Mouse (Mus musculus) liver, embryonic 13.5 days (tissue): Measurements from ENCODE around the gene Dock1. TPM values are rescaled to one million over a fixed set of nuclear protein-coding genes. Genes with fewer than 3 reads are reported as not detected.

Source experiments
- ATAC-seq: fragments of 200-750 bp; cut with Nextera tagmentation; 2 replicates; pipeline ENCODE4 v1.8.0; 2017; ENCODE audit warnings: low read depth, mild to moderate bottlenecking, moderate number of reproducible peaks, moderate library complexity
- DNase-seq: peaks from one replicate; pipeline ENCODE4 v3.0.0; 2022
- H3K27ac ChIP-seq: fragments of 300-500 bp; sonication (generic); 2 replicates; pipeline ENCODE4 v1.5.1; 2015; ENCODE audit warnings: moderate library complexity, mild to moderate bottlenecking, inconsistent platforms
- H3K27me3 ChIP-seq: fragments of 300-500 bp; sonication (generic); 2 replicates; pipeline ENCODE4 v1.6.1; 2015; ENCODE audit warnings: mild to moderate bottlenecking, inconsistent platforms
- H3K36me3 ChIP-seq: fragments of 300-500 bp; sonication (generic); 2 replicates; pipeline ENCODE4 v1.6.1; 2015; ENCODE audit warnings: mild to moderate bottlenecking, inconsistent platforms
- H3K4me1 ChIP-seq: fragments of 300-500 bp; sonication (generic); replicated peaks from 2 replicates; pipeline ENCODE4 v1.6.1; 2015; ENCODE audit warnings: inconsistent platforms
- H3K4me2 ChIP-seq: fragments of 300-500 bp; sonication (generic); 2 replicates; pipeline ENCODE4 v1.6.1; 2015; ENCODE audit warnings: inconsistent platforms, mild to moderate bottlenecking, moderate library complexity
- H3K4me3 ChIP-seq: fragments of 300-500 bp; sonication (generic); replicated peaks from 2 replicates; pipeline ENCODE4 v1.5.1; 2015; ENCODE audit warnings: mild to moderate bottlenecking, inconsistent platforms
- H3K9ac ChIP-seq: fragments of 300-500 bp; sonication (generic); 2 replicates; pipeline ENCODE4 v1.6.1; 2015; ENCODE audit warnings: mild to moderate bottlenecking, inconsistent platforms
- H3K9me3 ChIP-seq: fragments of 300-500 bp; sonication (generic); replicated peaks from 2 replicates; pipeline ENCODE4 v1.6.1; 2016; ENCODE audit warnings: inconsistent platforms
- WGBS: fragments of 180-500 bp; shearing (Covaris S2); methylation state at CpG from one replicate; pipeline ENCODE4 v1.1.7; 2015; ENCODE audit not compliant: insufficient replicate concordance; 5-methylcytosine and 5-hydroxymethylcytosine counted together
- polyA plus RNA-seq: library from polyadenylated mRNA; unstranded; fragments of >200 nt; fragmentation: Nextera tagmentation; extraction: Ambion mirVana; gene quantifications from 2 replicates; pipeline ENCODE4 v1.2.1, GENCODE M21; 2015

The Dock1 gene
- polyA plus RNA-seq, 1 experiment from 2014 or later, result 2.6 TPM

DNA sequence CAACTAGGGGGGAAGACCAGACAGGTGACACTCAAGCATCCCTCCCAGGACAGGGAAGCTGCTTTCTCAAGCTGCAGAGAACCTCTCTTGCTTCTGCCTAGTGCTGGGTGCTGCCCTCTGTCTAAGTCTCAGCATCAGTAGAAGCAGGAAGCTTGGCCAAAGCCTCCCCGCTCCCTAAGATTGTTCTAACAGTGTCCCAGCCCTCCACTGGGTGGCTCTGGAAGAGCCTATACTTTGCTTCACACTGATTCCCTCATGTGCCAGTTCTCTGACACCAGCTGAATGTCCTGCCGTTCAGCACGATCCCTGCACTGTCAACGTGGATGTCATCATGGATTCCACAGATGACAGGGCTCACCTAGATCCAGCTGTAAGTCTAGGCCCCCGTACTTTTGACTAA lies 324.5 kb downstream of the Dock1 start:
- ATAC-seq, result no peak

DNA sequence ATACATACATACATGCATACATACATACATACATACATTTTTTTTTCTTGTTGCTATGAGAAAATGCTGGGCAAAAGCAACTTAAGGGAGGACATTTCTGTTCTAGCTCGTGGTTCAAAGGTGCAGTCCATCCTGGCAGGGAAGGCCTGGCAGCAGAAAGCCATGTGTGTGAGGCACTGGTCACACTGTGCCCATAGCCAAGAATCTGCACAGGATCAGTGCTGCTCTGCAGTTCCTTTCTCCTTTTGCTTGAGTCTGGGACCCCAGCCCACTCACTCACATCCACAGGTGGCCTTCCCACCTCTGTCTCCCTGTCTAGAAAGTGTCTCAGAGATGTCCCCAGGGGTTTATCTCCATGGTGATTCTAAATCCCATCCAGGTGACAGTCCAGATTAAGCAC lies 331.8 kb downstream of the Dock1 start:
- Histone ChIP-seq H3K9me3 (no peaks in the 10 kb centered on the region), H3K36me3 (0 out of 2 replicates have a peak, but pooled peaks cover 3% of the 10 kb centered on the region), H3K4me1 (no peaks in the 10 kb centered on the region), H3K27ac (no peak overlapping the region), H3K4me3 (no peak overlapping the region), H3K9ac (no peak overlapping the region), H3K27me3 (no peaks in the 10 kb centered on the region), H3K4me2 (no peak overlapping the region)
- DNase-seq, result no peak
- 69% methylated on average over 1 of the region's 1 CpGs for WGBS
- no peak for ATAC-seq

More for the DNA sequence above, 324.5 kb downstream of the Dock1 start:
- no peak overlapping the region for H3K27ac ChIP-seq
- H3K36me3 ChIP-seq, result 0 out of 2 replicates have a peak, but pooled peaks cover 3% of the 10 kb centered on the region
- no peaks in the 10 kb centered on the region for H3K27me3 ChIP-seq
- H3K9me3 ChIP-seq, result no peaks in the 10 kb centered on the region
- 74% methylated on average over 5 of the region's 5 CpGs for WGBS
- no peak overlapping the region for H3K4me2 ChIP-seq
- no peak overlapping the region for H3K4me3 ChIP-seq
- H3K9ac ChIP-seq, result no peak overlapping the region
- no peak for DNase-seq
- H3K4me1 ChIP-seq, result no peaks in the 10 kb centered on the region

DNA sequence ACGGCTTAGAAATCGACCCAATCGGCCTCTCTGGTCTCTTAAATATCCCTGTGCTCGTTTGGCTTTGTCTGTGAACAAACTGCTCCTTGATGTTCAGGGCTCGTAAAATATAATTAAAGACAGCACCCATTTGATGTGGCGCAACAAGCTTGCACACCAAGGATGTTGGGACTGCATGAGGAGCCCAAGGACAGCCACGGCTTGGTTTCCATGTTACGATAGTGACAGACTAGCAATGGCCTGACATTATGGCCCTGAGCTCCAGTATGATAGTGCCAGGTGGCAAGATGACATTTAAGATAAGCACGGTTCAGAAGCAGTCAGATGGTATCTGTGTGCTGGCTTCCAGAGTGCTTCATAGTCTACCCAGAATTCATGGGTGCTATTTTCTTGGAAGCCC lies 332.4 kb downstream of the Dock1 start:
- Histone ChIP-seq H3K4me3 (no peak overlapping the region), H3K27ac (no peak overlapping the region), H3K4me1 (no peaks in the 10 kb centered on the region), H3K36me3 (0 out of 2 replicates have a peak, but pooled peaks cover 3% of the 10 kb centered on the region), H3K9ac (no peak overlapping the region), H3K4me2 (no peak overlapping the region), H3K9me3 (no peaks in the 10 kb centered on the region), H3K27me3 (no peaks in the 10 kb centered on the region)
- DNase-seq (no peak), ATAC-seq (no peak)
- WGBS, result 66% methylated on average over 9 of the region's 9 CpGs

- DNase-seq, result no peak
Observed at GRCm38 (mm10) chr7:135005964-135006560, 335.6 kb downstream of the Dock1 start.

DNA sequence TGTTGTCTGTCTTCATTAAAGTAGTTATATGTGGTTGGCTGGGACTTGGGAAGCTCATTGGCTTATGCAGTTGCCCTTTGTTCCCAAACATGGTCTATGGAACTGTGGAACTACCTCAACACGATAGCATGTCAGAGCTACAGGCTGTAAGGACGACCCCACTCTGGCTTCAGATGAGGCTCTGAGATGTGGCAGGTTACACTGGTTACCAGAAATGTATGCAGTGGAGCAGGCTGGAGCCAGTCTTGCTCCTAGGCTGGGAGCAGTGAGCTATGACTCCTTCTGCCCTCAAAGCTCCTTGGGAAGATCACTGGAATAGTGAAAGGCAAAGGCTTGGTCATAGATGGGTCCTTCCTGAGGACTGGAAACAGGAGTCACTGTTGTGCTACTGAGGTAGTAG lies 337.6 kb downstream of the Dock1 start:
- H3K4me3 ChIP-seq, result no peak overlapping the region
- no peak overlapping the region for H3K4me2 ChIP-seq
- 52% methylated on average over 2 of the region's 2 CpGs for WGBS
- ATAC-seq (no peak), DNase-seq (no peak)
- no peaks in the 10 kb centered on the region for H3K36me3 ChIP-seq
- H3K9ac ChIP-seq, result no peak overlapping the region
- no peaks in the 10 kb centered on the region for H3K4me1 ChIP-seq
- no peak overlapping the region for H3K27ac ChIP-seq
- H3K27me3 ChIP-seq, result no peaks in the 10 kb centered on the region
- no peaks in the 10 kb centered on the region for H3K9me3 ChIP-seq

More at GRCm38 (mm10) chr7:135005964-135006560, 335.6 kb downstream of the Dock1 start:
- 57% methylated on average over 7 of the region's 7 CpGs for WGBS
- no peak for ATAC-seq
- Histone ChIP-seq H3K36me3 (no peaks in the 10 kb centered on the region), H3K4me2 (no peak overlapping the region), H3K4me3 (no peak overlapping the region), H3K9me3 (no peaks in the 10 kb centered on the region), H3K9ac (no peak overlapping the region), H3K27me3 (no peaks in the 10 kb centered on the region), H3K27ac (no peak overlapping the region), H3K4me1 (no peaks in the 10 kb centered on the region)

DNA sequence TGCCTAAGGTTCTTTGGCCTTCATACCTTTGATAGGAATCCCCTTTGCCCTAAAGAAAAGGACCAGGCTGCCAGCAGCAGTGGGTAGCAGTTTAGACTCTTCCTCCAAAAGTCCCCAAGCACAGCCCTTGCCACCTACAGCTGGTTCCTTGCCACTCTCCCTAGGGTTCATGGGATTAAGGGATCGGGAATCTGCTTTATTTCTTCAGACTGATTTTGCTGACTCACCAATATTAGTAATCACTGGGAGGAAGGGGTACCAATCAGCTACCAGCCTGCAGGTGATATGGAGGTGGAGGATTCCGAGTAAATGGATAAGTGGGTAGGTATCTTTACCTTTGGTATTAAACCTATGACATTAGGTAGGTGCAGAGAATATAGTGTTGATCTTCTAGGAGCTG lies 340.5 kb downstream of the Dock1 start:
- Histone ChIP-seq H3K9ac (no peak overlapping the region), H3K4me3 (no peak overlapping the region), H3K4me2 (no peak overlapping the region), H3K36me3 (no peaks in the 10 kb centered on the region), H3K4me1 (no peaks in the 10 kb centered on the region), H3K27me3 (no peaks in the 10 kb centered on the region), H3K27ac (no peak overlapping the region), H3K9me3 (no peaks in the 10 kb centered on the region)
- DNase-seq (no peak), ATAC-seq (no peak)
- WGBS, result 61% methylated on average over 2 of the region's 2 CpGs

DNA sequence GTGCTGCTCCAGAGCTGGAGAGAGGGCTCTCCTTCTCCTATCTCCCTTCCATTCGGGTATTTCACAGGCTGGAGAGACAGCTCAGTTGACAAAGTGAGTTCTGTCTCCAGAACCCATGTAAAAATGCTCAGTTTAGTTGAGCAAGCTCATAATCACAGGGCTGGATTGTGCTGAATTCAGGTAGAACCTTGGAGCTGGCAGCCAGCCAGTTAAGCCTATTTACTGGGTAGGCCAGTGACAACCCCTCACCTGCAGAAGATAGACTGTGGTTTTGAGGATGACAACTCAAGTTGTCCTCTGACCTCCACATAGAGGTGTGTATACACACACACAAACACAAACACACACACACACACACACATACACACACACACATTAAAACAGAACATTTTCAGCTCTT lies 347.1 kb downstream of the Dock1 start:
- Histone ChIP-seq H3K4me2 (no peak overlapping the region), H3K4me3 (no peak overlapping the region), H3K36me3 (no peaks in the 10 kb centered on the region), H3K4me1 (no peaks in the 10 kb centered on the region), H3K27ac (no peak overlapping the region), H3K9ac (no peak overlapping the region), H3K9me3 (no peaks in the 10 kb centered on the region), H3K27me3 (no peaks in the 10 kb centered on the region)
- no peak for ATAC-seq
- no peak for DNase-seq
- 68% methylated on average over 1 of the region's 1 CpGs for WGBS

- Histone ChIP-seq H3K36me3 (no peaks in the 10 kb centered on the region), H3K27ac (no peak overlapping the region), H3K9ac (no peak overlapping the region), H3K9me3 (no peaks in the 10 kb centered on the region), H3K27me3 (no peaks in the 10 kb centered on the region), H3K4me2 (no peak overlapping the region), H3K4me1 (no peaks in the 10 kb centered on the region), H3K4me3 (no peak overlapping the region)
- DNase-seq, result no peak
- no peak for ATAC-seq
- 13% methylated on average over 7 of the region's 7 CpGs for WGBS
Observed at GRCm38 (mm10) chr7:135020762-135021161, 350.3 kb downstream of the Dock1 start.

DNA sequence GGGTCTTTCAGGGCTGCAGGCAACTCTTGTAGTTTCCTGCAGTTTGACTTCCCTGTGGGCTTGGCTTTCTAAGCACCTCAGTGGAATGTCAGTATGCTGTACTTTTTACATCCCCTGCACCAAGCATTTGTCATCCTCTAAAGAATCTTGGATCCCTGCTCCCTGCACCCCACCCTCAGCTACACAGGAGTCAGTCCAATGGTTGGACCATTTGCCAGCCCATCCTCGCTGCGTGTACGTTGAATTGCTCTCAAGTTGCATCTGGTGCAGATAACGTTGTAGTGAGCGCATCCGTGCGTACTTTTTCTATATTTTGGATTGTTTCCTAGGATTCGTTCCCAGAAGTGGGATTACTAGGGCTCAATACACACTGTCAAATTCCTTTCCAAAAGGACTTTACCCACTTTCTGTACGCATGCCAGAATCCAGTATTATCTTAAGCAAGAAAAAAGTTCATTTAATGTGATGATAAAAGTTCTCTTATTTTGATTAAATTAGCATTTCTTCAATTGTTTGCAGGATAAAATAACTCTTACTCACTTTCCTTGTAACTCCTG lies 351.2 kb downstream of the Dock1 start:
- 78% methylated on average over 9 of the region's 9 CpGs for WGBS
- H3K4me2 ChIP-seq, result no peak overlapping the region
- H3K27ac ChIP-seq, result no peak overlapping the region
- H3K9me3 ChIP-seq, result no peaks in the 10 kb centered on the region
- H3K27me3 ChIP-seq, result no peaks in the 10 kb centered on the region
- no peak overlapping the region for H3K9ac ChIP-seq
- no peak for DNase-seq
- H3K36me3 ChIP-seq, result no peaks in the 10 kb centered on the region
- H3K4me3 ChIP-seq, result no peak overlapping the region
- ATAC-seq, result no peak
- H3K4me1 ChIP-seq, result no peaks in the 10 kb centered on the region

- ATAC-seq (no peak), DNase-seq (no peak)
- Histone ChIP-seq H3K27me3 (no peaks in the 10 kb centered on the region), H3K9me3 (no peaks in the 10 kb centered on the region), H3K36me3 (no peaks in the 10 kb centered on the region), H3K9ac (no peak overlapping the region), H3K4me3 (no peak overlapping the region), H3K27ac (no peak overlapping the region), H3K4me1 (no peaks in the 10 kb centered on the region), H3K4me2 (no peak overlapping the region)
- WGBS, result 72% methylated on average over 5 of the region's 5 CpGs
Observed at GRCm38 (mm10) chr7:135024531-135024930, 354.1 kb downstream of the Dock1 start.

DNA sequence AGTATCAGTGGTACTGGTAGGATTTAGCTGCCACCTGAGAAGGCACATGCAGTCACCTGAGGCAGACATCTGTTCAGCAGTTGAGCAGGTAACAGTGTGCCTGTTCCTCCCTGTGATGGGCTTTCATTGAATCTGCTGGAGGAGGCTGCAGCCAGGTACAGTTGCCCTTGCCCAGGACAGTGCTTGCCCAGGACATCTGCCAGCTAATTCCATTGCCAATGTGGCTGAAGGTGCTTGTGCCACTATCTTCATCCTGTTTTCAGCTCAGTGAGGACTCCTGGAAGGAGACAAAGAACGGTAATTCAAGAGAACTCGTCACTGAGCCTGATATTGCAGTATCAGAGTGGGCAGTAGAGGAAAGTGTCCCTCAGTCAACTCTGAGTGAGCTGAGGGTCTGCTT lies 358.3 kb downstream of the Dock1 start:
- Histone ChIP-seq H3K4me1 (no peaks in the 10 kb centered on the region), H3K4me2 (no peak overlapping the region), H3K4me3 (no peak overlapping the region), H3K36me3 (no peaks in the 10 kb centered on the region), H3K9ac (no peak overlapping the region), H3K27ac (no peak overlapping the region), H3K27me3 (no peaks in the 10 kb centered on the region), H3K9me3 (no peaks in the 10 kb centered on the region)
- ATAC-seq (no peak), DNase-seq (no peak)
- WGBS, result 59% methylated on average over 2 of the region's 2 CpGs

DNA sequence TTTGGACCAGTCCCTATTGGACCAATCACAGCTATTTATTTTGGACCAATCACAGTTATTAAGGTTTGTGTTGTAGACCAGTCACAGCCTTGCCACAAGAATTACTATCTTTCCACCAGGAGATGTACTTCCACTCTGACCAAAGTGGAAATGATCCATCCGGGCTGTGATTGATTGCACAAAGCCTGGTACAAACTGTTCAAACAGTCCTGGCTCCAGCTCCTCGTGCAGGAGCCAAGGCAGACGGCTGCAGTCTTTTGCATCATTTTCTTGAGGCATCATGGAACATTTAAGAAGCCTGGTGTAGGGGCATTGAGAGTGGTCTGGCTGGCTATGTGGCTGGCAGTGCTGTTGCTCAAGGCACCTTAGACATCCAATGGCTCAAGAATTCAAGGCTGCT lies 358.7 kb downstream of the Dock1 start:
- Histone ChIP-seq H3K4me1 (no peaks in the 10 kb centered on the region), H3K27me3 (no peaks in the 10 kb centered on the region), H3K9ac (no peak overlapping the region), H3K4me2 (no peak overlapping the region), H3K27ac (no peak overlapping the region), H3K4me3 (no peak overlapping the region), H3K36me3 (no peaks in the 10 kb centered on the region), H3K9me3 (no peaks in the 10 kb centered on the region)
- ATAC-seq, result no peak
- 49% methylated on average over 3 of the region's 3 CpGs for WGBS
- no peak for DNase-seq
